Mouse (Mus musculus): ENCODE data around the gene Tmem232.

DNA sequence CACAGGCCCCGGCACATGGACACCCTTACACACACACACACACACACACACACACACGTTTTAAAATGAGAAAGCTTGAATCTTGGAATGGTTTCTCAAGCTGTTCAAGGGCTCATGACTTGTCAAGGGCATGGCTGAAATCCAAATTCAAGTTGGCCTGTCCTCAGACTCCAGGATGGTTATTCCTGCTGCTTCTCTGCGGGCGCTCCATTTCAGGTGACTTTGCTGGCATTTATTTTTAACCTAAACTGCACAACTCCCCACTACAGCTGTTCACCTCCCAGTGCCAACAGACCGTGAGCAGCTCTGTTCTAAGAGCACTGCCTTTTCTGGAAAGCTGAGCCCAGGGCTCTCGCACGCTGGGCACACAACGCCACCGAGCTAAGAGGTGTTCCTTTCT is 31.3 kb upstream of the Tmem232 start:
- no peak for TF ChIP-seq POLR2A (IDR thresholded peaks at IDR 0.05; ENCODE audit: borderline replicate concordance, extremely low read depth, insufficient read depth, insufficient read length, poor library complexity, severe bottlenecking)
- TF ChIP-seq CTCF (IDR thresholded peaks at IDR 0.05; ENCODE audit: borderline replicate concordance, extremely low read depth, insufficient read depth, insufficient read length), result no peak
